Mouse (Mus musculus) limb, embryonic 14.5 days (tissue): ENCODE results near the gene Cwc25. TPM values are rescaled to one million over a fixed set of nuclear protein-coding genes. Genes with fewer than 3 reads are reported as not detected.
A peak's percentile ranks its signal among the peaks of the same experiment; 100 is the strongest.
"Not testable (repeated sequence)": the region's sequence is repeated elsewhere in the genome, so short reads cannot be mapped to it uniquely, and the experiment has no call there.

Experiments used
- ATAC-seq: fragments of 200-750 bp; cut with Nextera tagmentation; 2 replicates; pipeline ENCODE4 v1.8.0; 2017; ENCODE audit warnings: low read depth, moderate number of reproducible peaks, moderate TSS enrichment; ENCODE audit not compliant: low FRiP score
- DNase-seq: peaks from one replicate; pipeline ENCODE4 v3.0.0-alpha.2; 2015; ENCODE audit warnings: low spot score
- H3K27ac ChIP-seq: fragments of 300-500 bp; sonication (generic); replicated peaks from 2 replicates; pipeline ENCODE4 v1.5.1; 2014; ENCODE audit warnings: low read depth, mild to moderate bottlenecking, low read length, moderate library complexity, mixed read lengths
- H3K27me3 ChIP-seq: fragments of 300-500 bp; sonication (generic); 2 replicates; pipeline ENCODE4 v1.6.1; 2014; ENCODE audit warnings: low read length, mixed read lengths; ENCODE audit not compliant: control insufficient read depth, insufficient read depth
- H3K36me3 ChIP-seq: fragments of 300-500 bp; sonication (generic); 2 replicates; pipeline ENCODE4 v1.6.1; 2014; ENCODE audit warnings: mild to moderate bottlenecking, low read length, moderate library complexity, mixed read lengths; ENCODE audit not compliant: control insufficient read depth, insufficient read depth
- H3K4me1 ChIP-seq: fragments of 300-500 bp; sonication (generic); 2 replicates; pipeline ENCODE4 v1.6.1; 2014; ENCODE audit warnings: antibody characterized with exemption, low read length, mixed read lengths; ENCODE audit not compliant: control insufficient read depth, insufficient read depth
- H3K4me2 ChIP-seq: fragments of 300-500 bp; sonication (generic); replicated peaks from 2 replicates; pipeline ENCODE4 v1.6.1; 2014; ENCODE audit warnings: low read depth, mild to moderate bottlenecking, low read length, moderate library complexity; ENCODE audit not compliant: severe bottlenecking
- H3K4me3 ChIP-seq: fragments of 300-500 bp; sonication (generic); replicated peaks from 2 replicates; pipeline ENCODE4 v1.5.1; 2014; ENCODE audit warnings: low read length
- H3K9ac ChIP-seq: fragments of 300-500 bp; sonication (generic); 2 replicates; pipeline ENCODE4 v1.6.1; 2014; ENCODE audit warnings: mild to moderate bottlenecking, low read depth, low read length, moderate library complexity; ENCODE audit not compliant: severe bottlenecking
- H3K9me3 ChIP-seq: fragments of 300-500 bp; sonication (generic); 2 replicates; pipeline ENCODE4 v1.6.1; 2016; ENCODE audit warnings: low read length; ENCODE audit not compliant: control insufficient read depth
- POLR2A ChIP-seq: fragments of 200-500 bp; IDR thresholded peaks from 2 replicates; pipeline ENCODE4 v1.8.0; 2012; ENCODE audit warnings: inconsistent platforms, mild to moderate bottlenecking, moderate library complexity, borderline replicate concordance; ENCODE audit not compliant: insufficient read depth, insufficient read length; ENCODE audit errors: extremely low read depth
- WGBS: fragments of 180-500 bp; shearing (Covaris S2); extraction: QIAGEN DNeasy Blood & Tissue Kit; methylation state at CpG from one replicate; pipeline ENCODE4 v1.1.7; 2014; 5-methylcytosine and 5-hydroxymethylcytosine counted together
- polyA plus RNA-seq, 2 experiments: library from polyadenylated mRNA; depleted of rRNA in 1 of 2; stranded (reverse) in 1 of 2; unstranded in 1 of 2; fragments of >200 nt; fragmentation: Nextera tagmentation in 1 of 2; extraction: Ambion mirVana in 1 of 2; gene quantifications; 2 replicates each; pipeline versions ENCODE4 v1.2.1 to v1.2.3; 2012 to 2014

Gene Cwc25
- polyA plus RNA-seq, 2 experiments = 11.6 to 20.6 TPM

- no peak overlapping the region for H3K9ac ChIP-seq
- no peak overlapping the region for H3K4me3 ChIP-seq
- DNase-seq (no peak), ATAC-seq (no peak)
- no peaks in the 10 kb centered on the region for H3K9me3 ChIP-seq
- H3K4me1 ChIP-seq = no peaks in the 10 kb centered on the region
- no peak overlapping the region for H3K27ac ChIP-seq
- H3K27me3 ChIP-seq = no peaks in the 10 kb centered on the region
- H3K36me3 ChIP-seq = peaks cover 65% of the 10 kb centered on the region
- TF ChIP-seq POLR2A = no peak
- 72% methylated on average over 13 of the region's 13 CpGs for WGBS
- H3K4me2 ChIP-seq = no peak overlapping the region
These were observed 55.0 kb downstream of the Cwc25 start for GRCm38 (mm10) chr11:97711200-97711900.

- peaks cover 72% of the 10 kb centered on the region for H3K36me3 ChIP-seq
- not testable (repeated sequence) for H3K4me2 ChIP-seq, H3K4me1 ChIP-seq, H3K9me3 ChIP-seq, H3K4me3 ChIP-seq, H3K27ac ChIP-seq, H3K27me3 ChIP-seq, ATAC-seq, H3K9ac ChIP-seq, DNase-seq
- 65% methylated on average over 2 of the region's 2 CpGs for WGBS
These were observed 56.3 kb downstream of the Cwc25 start for GRCm38 (mm10) chr11:97710067-97710466.

GRCm38 (mm10) chr11:97703039-97703826 is 63.1 kb downstream of the Cwc25 start, which contains the start of gene Psmb3:
Gene Psmb3, plus strand, starts transcription at chr11:97703399.
- ATAC-seq = peak; percentile 85
- Histone ChIP-seq H3K27me3 (no peaks in the 10 kb centered on the region), H3K27ac (peak within 1 kb of the TSS; percentile 77), H3K4me3 (peak within 1 kb of the TSS; percentile 81), H3K9ac (peak within 1 kb of the TSS; percentile 65), H3K9me3 (no peaks in the 10 kb centered on the region), H3K36me3 (peaks cover 29% of the 10 kb centered on the region), H3K4me1 (peaks cover 19% of the 10 kb centered on the region), H3K4me2 (peak within 1 kb of the TSS; percentile 85)
- under 1% methylated on average over 35 of the region's 35 CpGs for WGBS
- DNase-seq = peak; percentile 100
- TF ChIP-seq POLR2A = peak; percentile 83; the same call in 1 of the 2 replicates

DNA sequence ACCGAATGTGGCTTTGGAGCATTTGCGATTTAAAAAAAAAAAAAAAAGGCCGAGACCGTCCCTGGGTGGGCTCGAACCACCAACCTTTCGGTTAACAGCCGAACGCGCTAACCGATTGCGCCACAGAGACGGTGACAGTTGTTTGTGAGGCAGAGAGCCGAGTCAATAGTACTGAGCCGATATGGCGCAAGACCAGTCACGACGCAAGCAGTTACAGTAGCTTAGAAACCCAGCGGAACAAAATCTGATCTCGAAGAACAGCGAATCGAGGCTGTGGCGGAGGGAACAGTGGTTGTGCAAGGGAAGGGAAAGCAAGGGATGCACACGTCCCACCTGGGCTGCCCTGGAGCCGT is 64.0 kb downstream of the Cwc25 start:
- Histone ChIP-seq H3K4me3 (peak overlapping the region; percentile 81), H3K4me1 (peaks cover 23% of the 10 kb centered on the region), H3K27ac (peak overlapping the region; percentile 77), H3K27me3 (no peaks in the 10 kb centered on the region), H3K4me2 (peak overlapping the region; percentile 85), H3K9ac (peak overlapping the region; percentile 55), H3K36me3 (peaks cover 22% of the 10 kb centered on the region), H3K9me3 (no peaks in the 10 kb centered on the region)
- DNase-seq (peak; percentile 68), ATAC-seq (no peak)
- no peak for TF ChIP-seq POLR2A
- WGBS = 2% methylated on average over 24 of the region's 24 CpGs

DNA sequence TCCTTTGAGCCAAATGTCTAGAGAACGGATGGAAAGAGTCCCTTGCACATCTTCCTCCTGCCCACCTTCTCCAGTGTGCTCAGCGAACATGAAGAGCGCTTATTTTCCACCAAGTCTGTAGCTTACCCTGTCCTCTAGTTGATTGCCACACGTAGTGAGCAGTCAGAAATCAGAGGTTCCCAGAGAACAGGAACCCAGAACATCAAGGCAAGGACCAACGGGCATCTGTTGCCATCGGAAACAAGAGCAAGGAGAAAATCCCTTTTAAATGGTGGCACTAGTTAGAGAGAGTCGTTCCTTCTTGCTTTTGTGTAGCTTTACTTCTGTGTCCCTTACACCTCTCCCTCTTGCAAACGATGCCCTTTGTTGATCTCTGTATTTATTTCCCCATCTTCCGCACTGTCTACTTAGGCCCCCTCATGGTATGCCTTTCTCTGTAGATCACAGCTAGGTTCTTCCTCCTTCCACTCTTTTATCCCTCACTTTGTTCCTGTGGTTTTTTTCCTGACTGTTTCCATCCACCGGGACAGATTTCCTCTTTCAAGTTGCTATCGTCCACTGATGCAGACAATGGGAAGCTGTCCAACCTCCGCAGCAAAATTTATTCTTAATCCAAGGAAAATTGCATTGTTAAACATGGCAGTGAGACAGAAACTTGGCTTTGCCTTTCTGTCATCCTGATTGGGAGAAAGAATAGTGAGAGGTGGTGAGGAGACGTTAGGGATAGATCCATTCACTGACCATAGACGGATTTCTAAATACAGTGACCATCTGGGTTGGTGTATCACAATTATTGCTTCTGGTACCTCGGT is 64.6 kb downstream of the Cwc25 start:
- Histone ChIP-seq H3K36me3 (peaks cover 19% of the 10 kb centered on the region), H3K4me3 (peak overlapping the region; percentile 98), H3K9ac (no peak overlapping the region), H3K27ac (no peak overlapping the region; the same call in 1 of the 2 replicates), H3K9me3 (no peaks in the 10 kb centered on the region), H3K27me3 (no peaks in the 10 kb centered on the region), H3K4me1 (peaks cover 28% of the 10 kb centered on the region), H3K4me2 (peak overlapping the region; percentile 85)
- no peak for TF ChIP-seq POLR2A
- 53% methylated on average over 15 of the region's 15 CpGs for WGBS
- ATAC-seq (no peak), DNase-seq (no peak)
